Mouse (Mus musculus) liver, embryonic 12.5 days (tissue): ENCODE measurements around the gene Olfr190. TPM values are rescaled to one million over a fixed set of nuclear protein-coding genes. Genes with fewer than 3 reads are reported as not detected.
"Not testable (repeated sequence)": the region's sequence is repeated elsewhere in the genome, so short reads cannot be mapped to it uniquely, and the experiment has no call there.

Experiments used
- ATAC-seq: fragments of 200-750 bp; cut with Nextera tagmentation; 2 replicates; pipeline ENCODE4 v1.8.0; 2017; ENCODE audit warnings: moderate number of reproducible peaks, mild to moderate bottlenecking, moderate library complexity
- H3K27ac ChIP-seq: fragments of 300-500 bp; sonication (generic); 2 replicates; pipeline ENCODE4 v1.5.1; 2016; ENCODE audit warnings: mild to moderate bottlenecking
- H3K27me3 ChIP-seq: fragments of 300-500 bp; sonication (generic); replicated peaks from 2 replicates; pipeline ENCODE4 v1.6.1; 2016; ENCODE audit warnings: mild to moderate bottlenecking, moderate library complexity
- H3K36me3 ChIP-seq: fragments of 300-500 bp; sonication (generic); 2 replicates; pipeline ENCODE4 v1.6.1; 2016; ENCODE audit warnings: mild to moderate bottlenecking, moderate library complexity
- H3K4me1 ChIP-seq: fragments of 300-500 bp; sonication (generic); 2 replicates; pipeline ENCODE4 v1.6.1; 2016
- H3K4me2 ChIP-seq: fragments of 300-500 bp; sonication (generic); 2 replicates; pipeline ENCODE4 v1.6.1; 2016; ENCODE audit warnings: mild to moderate bottlenecking, moderate library complexity
- H3K4me3 ChIP-seq: fragments of 300-500 bp; sonication (generic); 2 replicates; pipeline ENCODE4 v1.5.1; 2016; ENCODE audit warnings: mild to moderate bottlenecking, moderate library complexity
- H3K9ac ChIP-seq: fragments of 300-500 bp; sonication (generic); 2 replicates; pipeline ENCODE4 v1.6.1; 2016; ENCODE audit warnings: mild to moderate bottlenecking, moderate library complexity
- H3K9me3 ChIP-seq: fragments of 300-500 bp; sonication (generic); replicated peaks from 2 replicates; pipeline ENCODE4 v1.6.1; 2016; ENCODE audit warnings: mild to moderate bottlenecking, moderate library complexity
- WGBS: fragments of 180-500 bp; shearing (Covaris S2); methylation state at CpG from one replicate; pipeline ENCODE4 v1.1.7; 2016; ENCODE audit not compliant: insufficient replicate concordance; 5-methylcytosine and 5-hydroxymethylcytosine counted together
- polyA plus RNA-seq: library from polyadenylated mRNA; unstranded; fragments of >200 nt; fragmentation: Nextera tagmentation; extraction: Ambion mirVana; gene quantifications from 2 replicates; pipeline ENCODE4 v1.2.1, GENCODE M21; 2016

Gene Olfr190
- not detected in 2 replicates for polyA plus RNA-seq

DNA sequence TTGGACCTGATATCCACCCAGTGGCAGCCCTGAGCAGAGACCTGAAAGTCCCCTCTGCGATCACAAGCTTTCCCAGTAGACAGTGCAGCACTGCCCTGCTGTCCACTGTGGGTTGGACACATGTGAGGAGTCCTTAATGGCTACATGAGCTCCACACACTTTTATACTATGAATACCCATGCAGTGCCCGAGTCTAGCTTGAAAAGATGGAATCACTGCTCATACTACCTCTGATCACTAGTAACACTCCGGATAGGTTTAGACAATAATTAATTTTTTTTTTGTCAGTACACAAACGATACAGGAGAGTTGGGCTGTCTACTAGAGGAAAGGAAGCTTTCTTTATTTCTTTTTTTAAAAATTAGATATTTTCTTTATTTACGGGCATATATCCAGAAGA, at the start of gene Olfr190:
TSS of gene Olfr190 (minus strand) at position 101 of the 400 bp plus-strand sequence.
- Histone ChIP-seq H3K4me1 (no peaks in the 10 kb centered on the region), H3K27ac (no peak within 1 kb of the TSS), H3K4me3 (no peak within 1 kb of the TSS), H3K9me3 (no peaks in the 10 kb centered on the region), H3K27me3 (no peaks in the 10 kb centered on the region), H3K9ac (no peak within 1 kb of the TSS), H3K36me3 (no peaks in the 10 kb centered on the region), H3K4me2 (no peak within 1 kb of the TSS)
- no peak for ATAC-seq
- 71% methylated on average over 5 of the region's 5 CpGs for WGBS

DNA sequence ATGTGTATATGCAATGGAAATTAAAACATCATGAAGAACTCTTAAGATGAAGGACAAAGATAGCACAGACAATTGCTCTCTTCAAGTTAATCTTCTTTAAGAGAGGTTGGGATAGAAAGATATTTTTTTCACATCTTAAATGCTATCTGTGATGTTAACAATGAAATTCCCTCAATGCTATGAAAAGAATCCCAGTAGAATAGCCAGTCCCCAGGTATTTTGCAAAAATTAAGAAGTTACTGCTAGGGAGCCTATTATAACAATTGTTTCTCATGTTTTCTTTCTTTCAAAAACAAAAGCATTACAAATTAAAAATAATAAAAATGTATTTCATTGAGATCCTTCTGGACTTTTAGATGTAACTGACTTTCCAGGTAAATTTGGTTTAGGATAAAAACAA, 43.2 kb upstream of the Olfr190 start, which contains the start of gene Olfr194:
TSS of gene Olfr194 (minus strand) at position 101 of the 400 bp plus-strand sequence.
- Histone ChIP-seq H3K9ac (no peak within 1 kb of the TSS), H3K9me3 (no peaks in the 10 kb centered on the region), H3K4me2 (no peak within 1 kb of the TSS), H3K27me3 (no peaks in the 10 kb centered on the region), H3K4me3 (no peak within 1 kb of the TSS), H3K36me3 (no peaks in the 10 kb centered on the region), H3K4me1 (no peaks in the 10 kb centered on the region), H3K27ac (no peak within 1 kb of the TSS)
- no peak for ATAC-seq

DNA sequence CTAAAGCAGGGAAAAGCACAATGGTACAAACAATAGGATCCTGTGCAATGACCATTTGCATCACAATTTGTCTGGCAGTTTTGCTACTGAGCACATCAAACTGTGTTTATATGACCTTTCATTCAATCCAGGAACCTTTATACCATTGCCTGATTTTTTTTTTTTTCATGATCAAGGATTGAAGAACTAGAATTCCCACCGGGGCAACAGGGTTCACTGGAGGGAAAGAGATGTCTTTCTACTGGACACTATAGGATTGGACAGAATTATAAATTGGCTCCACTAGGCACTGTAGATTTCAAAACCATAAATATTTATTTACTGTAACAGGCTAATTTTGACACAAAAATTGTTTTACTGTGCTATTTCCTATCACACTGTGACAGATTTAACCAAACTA, 34.0 kb upstream of the Olfr190 start, which contains the start of gene Olfr193:
TSS of gene Olfr193 (minus strand) at position 101 of the 400 bp plus-strand sequence.
- Histone ChIP-seq H3K27ac (no peak within 1 kb of the TSS), H3K36me3 (no peaks in the 10 kb centered on the region)
- 59% methylated on average over 1 of the region's 1 CpGs for WGBS

DNA sequence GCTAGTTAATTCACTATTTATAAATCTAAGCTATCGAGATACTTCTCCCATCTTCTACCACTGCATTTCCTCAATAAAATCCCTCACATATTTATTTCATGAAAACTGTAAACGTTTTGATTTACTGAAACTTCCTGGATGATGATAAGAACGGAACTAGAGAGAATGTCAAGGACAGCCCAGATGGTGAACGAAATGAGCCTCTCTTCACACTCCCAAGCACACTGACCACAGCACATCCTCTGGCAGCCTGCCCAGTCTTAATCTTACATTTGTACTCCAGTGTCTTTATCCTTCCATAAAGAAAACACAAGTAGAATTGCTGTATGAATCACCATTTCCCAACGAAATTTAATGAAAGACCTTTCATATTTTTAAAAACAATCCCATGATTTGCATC, 30.7 kb upstream of the Olfr190 start:
- H3K9ac ChIP-seq, H3K9me3 ChIP-seq, H3K27ac ChIP-seq, H3K4me1 ChIP-seq, H3K4me2 ChIP-seq, ATAC-seq, H3K36me3 ChIP-seq, H3K4me3 ChIP-seq, H3K27me3 ChIP-seq: not testable (repeated sequence)
- 41% methylated on average over 5 of the region's 5 CpGs for WGBS

More for the DNA sequence above, 34.0 kb upstream of the Olfr190 start, which contains the start of gene Olfr193:
- Histone ChIP-seq H3K9me3 (no peaks in the 10 kb centered on the region), H3K9ac (no peak within 1 kb of the TSS), H3K4me2 (no peak within 1 kb of the TSS), H3K27me3 (no peaks in the 10 kb centered on the region), H3K4me3 (no peak within 1 kb of the TSS), H3K4me1 (no peaks in the 10 kb centered on the region)
- ATAC-seq: no peak

DNA sequence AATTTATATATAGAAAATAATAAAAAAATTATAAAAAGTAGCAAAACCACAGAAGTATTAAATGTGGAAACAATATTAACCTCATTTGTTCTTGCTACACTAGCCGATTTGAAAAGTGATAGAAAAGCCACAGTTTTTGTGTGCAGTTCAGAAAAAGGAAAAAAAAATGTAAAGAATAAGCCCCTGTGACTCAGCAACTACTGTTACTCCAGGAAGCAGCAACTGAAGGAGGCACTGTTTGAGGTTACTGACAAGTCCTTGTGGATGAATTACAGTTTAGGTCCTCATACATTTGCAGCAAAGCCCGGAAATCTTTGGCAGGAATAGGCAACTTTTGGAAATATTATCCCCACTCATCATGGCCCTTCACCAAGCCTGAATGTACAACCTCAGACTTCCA, 27.5 kb upstream of the Olfr190 start:
- no peak overlapping the region for H3K4me3 ChIP-seq
- no peaks in the 10 kb centered on the region for H3K4me1 ChIP-seq
- no peak overlapping the region for H3K9ac ChIP-seq
- 61% methylated on average over 2 of the region's 2 CpGs for WGBS
- H3K27me3 ChIP-seq: no peaks in the 10 kb centered on the region
- no peaks in the 10 kb centered on the region for H3K9me3 ChIP-seq
- no peaks in the 10 kb centered on the region for H3K36me3 ChIP-seq
- ATAC-seq: no peak
- no peak overlapping the region for H3K4me2 ChIP-seq
- no peak overlapping the region for H3K27ac ChIP-seq

DNA sequence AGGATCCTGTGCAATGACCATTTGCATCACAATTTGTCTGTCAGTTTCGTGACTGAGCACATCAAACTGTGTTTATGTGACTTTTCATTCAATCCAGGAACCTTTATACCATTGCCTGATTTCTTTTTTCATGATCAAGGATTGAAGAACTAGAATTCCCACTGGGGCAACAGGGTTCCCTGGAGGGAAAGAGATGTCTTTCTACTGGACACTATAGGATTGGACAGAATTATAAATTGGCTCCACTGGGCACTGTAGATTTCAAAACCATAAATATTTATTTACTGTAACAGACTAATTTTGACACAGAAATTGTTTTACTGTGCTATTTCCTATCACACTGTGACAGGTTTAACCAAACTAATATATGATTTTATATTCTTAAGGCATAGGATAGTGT, 11.9 kb upstream of the Olfr190 start, which contains the start of gene Olfr191:
TSS of gene Olfr191 (minus strand) at position 101 of the 400 bp plus-strand sequence.
- not testable (repeated sequence) for H3K4me2 ChIP-seq, H3K27ac ChIP-seq, H3K36me3 ChIP-seq, H3K9ac ChIP-seq, H3K4me1 ChIP-seq, H3K27me3 ChIP-seq, ATAC-seq, H3K9me3 ChIP-seq, H3K4me3 ChIP-seq
- WGBS: 37% methylated on average over 1 of the region's 1 CpGs

DNA sequence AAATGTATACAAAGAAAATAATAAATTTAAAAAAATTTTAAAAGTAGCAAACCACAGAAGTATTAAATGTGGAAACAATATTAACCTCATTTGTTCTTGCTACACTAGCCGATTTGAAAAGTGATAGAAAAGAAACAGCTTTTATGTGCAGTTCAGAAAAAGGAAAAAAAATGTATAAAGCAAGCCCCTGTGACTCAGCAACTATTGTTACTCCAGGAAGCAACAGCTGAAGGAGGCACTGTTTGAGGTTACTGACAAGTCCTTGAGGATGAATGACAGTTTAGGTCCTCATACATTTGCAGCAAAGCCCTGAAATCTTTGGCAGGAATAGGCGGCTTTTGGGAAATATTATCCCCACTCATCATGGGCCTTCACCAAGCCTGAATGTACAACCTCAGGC, 3.3 kb upstream of the Olfr190 start:
- not testable (repeated sequence) for H3K9ac ChIP-seq, H3K9me3 ChIP-seq, H3K27me3 ChIP-seq, H3K4me2 ChIP-seq, H3K27ac ChIP-seq, ATAC-seq, H3K4me3 ChIP-seq, H3K36me3 ChIP-seq, H3K4me1 ChIP-seq
- 64% methylated on average over 2 of the region's 2 CpGs for WGBS

DNA sequence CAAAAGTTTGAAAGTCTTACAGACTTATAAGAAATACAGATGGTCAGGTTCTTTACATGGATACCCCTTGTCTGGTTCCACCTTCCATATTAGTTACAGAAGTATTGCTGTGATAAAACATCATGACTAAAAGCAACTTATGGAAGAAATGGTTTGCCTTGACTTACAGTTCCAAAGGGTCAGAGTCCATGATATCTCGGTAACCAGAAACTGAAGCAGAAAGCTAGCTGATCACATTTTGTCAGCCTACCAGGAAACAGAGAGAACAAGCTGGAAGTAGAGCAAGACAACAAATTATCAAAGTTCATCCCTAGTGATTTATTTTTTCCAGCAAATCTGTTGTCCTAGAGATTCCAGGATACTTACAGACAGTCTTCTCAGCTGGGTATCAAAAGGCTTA, 4.3 kb downstream of the Olfr190 start:
- Histone ChIP-seq H3K9ac (no peak overlapping the region), H3K9me3 (no peaks in the 10 kb centered on the region), H3K27me3 (no peaks in the 10 kb centered on the region), H3K4me2 (no peak overlapping the region), H3K4me3 (no peak overlapping the region), H3K27ac (no peak overlapping the region), H3K36me3 (no peaks in the 10 kb centered on the region), H3K4me1 (no peaks in the 10 kb centered on the region)
- 59% methylated on average over 1 of the region's 1 CpGs for WGBS
- ATAC-seq: no peak

DNA sequence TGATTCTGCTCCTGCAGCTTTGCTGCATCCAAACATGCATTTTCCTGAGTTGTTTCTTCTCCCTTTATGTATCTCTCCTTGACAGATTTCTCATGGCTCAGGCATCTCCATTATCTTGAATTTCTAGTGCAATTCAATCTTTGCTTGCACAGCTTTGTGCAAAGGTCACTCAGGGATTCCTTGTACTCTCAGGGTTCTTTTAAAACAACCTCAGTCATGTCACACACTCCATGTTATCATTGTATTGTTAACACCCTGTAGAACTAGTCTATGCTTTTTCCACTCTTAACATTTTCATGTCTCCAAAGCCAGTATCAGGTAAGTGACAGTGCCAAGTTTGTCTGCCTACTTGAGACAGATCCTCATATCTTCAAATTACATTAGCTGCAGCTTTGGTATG, 6.0 kb downstream of the Olfr190 start:
- no peak for ATAC-seq
- Histone ChIP-seq H3K4me2 (no peak overlapping the region), H3K27me3 (no peaks in the 10 kb centered on the region), H3K27ac (no peak overlapping the region), H3K4me1 (no peaks in the 10 kb centered on the region), H3K36me3 (no peaks in the 10 kb centered on the region), H3K4me3 (no peak overlapping the region), H3K9ac (no peak overlapping the region), H3K9me3 (no peaks in the 10 kb centered on the region)

DNA sequence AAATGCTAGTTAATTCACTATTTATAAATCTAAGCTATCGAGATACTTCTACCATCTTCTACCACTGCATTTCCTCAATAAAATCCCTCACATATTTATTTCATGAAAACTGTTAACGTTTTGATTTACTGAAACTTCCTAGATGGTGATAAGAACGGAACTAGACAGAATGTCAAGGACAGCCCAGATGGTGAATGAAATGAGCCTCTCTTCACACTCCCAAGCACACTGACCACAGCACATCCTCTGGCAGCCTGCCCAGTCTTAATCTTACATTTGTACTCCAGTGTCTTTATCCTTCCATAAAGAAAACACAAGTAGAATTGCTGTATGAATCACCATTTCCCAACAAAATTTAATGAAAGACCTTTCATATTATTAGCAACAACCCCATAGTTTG, 15.4 kb downstream of the Olfr190 start:
- not testable (repeated sequence) for H3K27me3 ChIP-seq, H3K9me3 ChIP-seq, ATAC-seq, H3K36me3 ChIP-seq, H3K4me3 ChIP-seq, H3K9ac ChIP-seq, H3K27ac ChIP-seq, H3K4me1 ChIP-seq, H3K4me2 ChIP-seq
- WGBS: 53% methylated on average over 3 of the region's 3 CpGs

DNA sequence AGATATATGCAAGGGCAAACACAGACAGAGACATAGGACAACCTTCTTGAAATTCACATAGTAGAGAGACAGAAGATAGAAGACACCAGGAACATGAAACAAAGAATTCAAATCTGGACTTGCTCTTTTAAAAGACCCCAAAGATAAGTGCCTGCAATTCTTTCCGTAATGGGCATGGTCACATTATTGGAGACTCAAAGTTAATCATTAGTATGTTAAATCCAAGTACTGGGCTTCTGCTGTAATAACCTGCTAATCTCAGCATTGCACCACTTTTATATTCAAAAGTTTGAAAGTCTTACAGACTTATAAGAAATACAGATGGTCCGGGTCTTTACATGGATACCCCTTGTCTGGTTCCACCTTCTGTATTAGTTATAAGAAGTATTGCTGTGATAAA, 28.5 kb downstream of the Olfr190 start:
- H3K4me1 ChIP-seq, H3K9me3 ChIP-seq, ATAC-seq, H3K36me3 ChIP-seq, H3K9ac ChIP-seq, H3K27me3 ChIP-seq, H3K4me3 ChIP-seq, H3K27ac ChIP-seq, H3K4me2 ChIP-seq: not testable (repeated sequence)
- WGBS: 74% methylated on average over 2 of the region's 2 CpGs

DNA sequence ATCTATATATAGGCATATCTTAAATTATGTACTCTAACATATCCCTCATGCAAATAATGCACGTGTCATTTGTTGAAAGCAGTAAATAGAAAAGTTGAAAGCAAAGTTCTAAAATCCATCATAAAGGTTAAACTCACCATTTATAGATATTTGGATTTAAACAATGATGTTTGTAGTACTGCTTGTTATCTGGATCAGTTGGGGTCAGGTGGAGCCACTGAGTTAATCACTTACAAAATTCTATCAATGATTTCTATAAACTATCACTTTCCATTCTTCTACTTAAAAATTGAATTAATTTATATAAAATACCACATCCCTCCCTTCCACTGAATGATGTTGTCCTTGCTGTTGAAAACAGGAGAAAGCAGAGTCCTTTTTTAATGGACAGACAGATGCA, 28.9 kb downstream of the Olfr190 start:
- 67% methylated on average over 1 of the region's 1 CpGs for WGBS
- H3K27ac ChIP-seq: no peak overlapping the region
- no peak overlapping the region for H3K4me3 ChIP-seq
- H3K4me1 ChIP-seq: no peaks in the 10 kb centered on the region
- no peak overlapping the region for H3K4me2 ChIP-seq
- H3K9me3 ChIP-seq: 0 out of 2 replicates have a peak, but pooled peaks cover 9% of the 10 kb centered on the region
- H3K27me3 ChIP-seq: no peaks in the 10 kb centered on the region
- no peak for ATAC-seq
- H3K9ac ChIP-seq: no peak overlapping the region
- no peaks in the 10 kb centered on the region for H3K36me3 ChIP-seq

DNA sequence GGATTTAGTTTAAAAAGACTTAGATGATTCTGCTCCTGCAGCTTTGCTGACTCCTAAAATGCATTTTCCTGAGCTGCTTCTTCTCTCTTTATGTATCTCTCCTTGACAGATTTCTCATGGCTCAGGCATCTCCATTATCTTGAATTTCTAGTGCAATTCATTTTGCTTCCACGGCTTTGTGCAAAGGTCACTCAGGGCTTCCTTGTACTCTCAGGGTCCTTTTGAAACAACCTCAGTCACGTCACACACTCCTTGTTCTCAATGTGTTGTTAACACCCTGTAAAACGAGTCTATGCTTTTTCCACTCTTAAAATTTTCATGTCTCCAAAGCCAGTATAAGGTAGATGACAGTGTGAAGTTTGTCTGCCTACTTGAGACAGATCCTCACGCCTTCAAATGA, 30.2 kb downstream of the Olfr190 start:
- no peaks in the 10 kb centered on the region for H3K4me1 ChIP-seq
- no peak overlapping the region for H3K9ac ChIP-seq
- 52% methylated on average over 4 of the region's 4 CpGs for WGBS

More for the DNA sequence above, 30.2 kb downstream of the Olfr190 start:
- Histone ChIP-seq H3K9me3 (0 out of 2 replicates have a peak, but pooled peaks cover 9% of the 10 kb centered on the region), H3K4me3 (no peak overlapping the region), H3K27me3 (no peaks in the 10 kb centered on the region), H3K4me2 (no peak overlapping the region), H3K27ac (no peak overlapping the region), H3K36me3 (no peaks in the 10 kb centered on the region)
- no peak for ATAC-seq
